Mouse (Mus musculus) CH12.LX (cell line): ENCODE results near the gene Actr5. TPM values are rescaled to one million over a fixed set of nuclear protein-coding genes. Genes with fewer than 3 reads are reported as not detected.
A peak's percentile ranks its signal among the peaks of the same experiment; 100 is the strongest.

ENCODE experiments used
- DNase-seq: peaks from one replicate; pipeline ENCODE4 v3.0.0-alpha.2; 2013; ENCODE audit errors: extremely low read depth
- H3K27ac ChIP-seq: 2 replicates; pipeline ENCODE4 v1.5.1; 2012; ENCODE audit warnings: low read depth, mild to moderate bottlenecking, control low read depth, moderate library complexity; ENCODE audit not compliant: insufficient read depth
- H3K27me3 ChIP-seq: replicated peaks from 2 replicates; pipeline ENCODE3; 2012; ENCODE audit warnings: inconsistent platforms
- H3K36me3 ChIP-seq, 2 experiments: replicated peaks in 1 of 2; 2 replicates each; pipeline versions ENCODE3 to v1.6.1; 2012; ENCODE audit warnings: inconsistent platforms in 1 of 2, low read length in 1 of 2, mild to moderate bottlenecking in 1 of 2, mixed read lengths in 1 of 2, moderate library complexity in 1 of 2; ENCODE audit not compliant: control insufficient read depth in 1 of 2, insufficient read depth in 1 of 2
- H3K4me1 ChIP-seq, 2 experiments: 2 replicates each; pipeline ENCODE4 v1.6.1; 2012; ENCODE audit warnings: inconsistent platforms in 1 of 2, moderate library complexity in 1 of 2; ENCODE audit not compliant: insufficient read depth in 2 of 2, control insufficient read depth in 1 of 2
- H3K4me2 ChIP-seq: 2 replicates; pipeline ENCODE4 v1.6.1; 2012; ENCODE audit warnings: low read depth, mild to moderate bottlenecking, control low read depth; ENCODE audit not compliant: poor library complexity, insufficient read depth, severe bottlenecking
- H3K4me3 ChIP-seq, 3 experiments: fragments of 150-350 bp in 1 of 3; sonication (generic) in 1 of 3; replicated peaks in 1 of 3; 2 replicates each; pipeline versions ENCODE3 to v1.5.1; 2011 to 2012; ENCODE audit warnings: low read depth in 2 of 3, low read length in 2 of 3, mild to moderate bottlenecking in 2 of 3, moderate library complexity in 2 of 3, control low read depth in 1 of 3, improper control_type of control experiment in 1 of 3, inconsistent platforms in 1 of 3, mixed read lengths in 1 of 3; ENCODE audit not compliant: poor library complexity in 1 of 3
- H3K79me2 ChIP-seq: replicated peaks from 2 replicates; pipeline ENCODE4 v1.6.1; 2012; ENCODE audit warnings: mild to moderate bottlenecking, moderate library complexity; ENCODE audit not compliant: control insufficient read depth, poor library complexity, insufficient read depth, severe bottlenecking; ENCODE audit errors: extremely low read depth
- H3K9ac ChIP-seq: 2 replicates; pipeline ENCODE4 v1.6.1; 2012; ENCODE audit warnings: low read depth, mild to moderate bottlenecking, control low read depth, moderate library complexity; ENCODE audit not compliant: insufficient read depth
- H3K9me3 ChIP-seq: replicated peaks from 2 replicates; pipeline ENCODE3; 2012; ENCODE audit warnings: low read length, inconsistent platforms, mixed read lengths
- CHD1 ChIP-seq: IDR thresholded peaks from 2 replicates; pipeline ENCODE4 v1.6.1; 2012; ENCODE audit warnings: low read depth, low read length, improper control_type of control experiment, inconsistent platforms
- HCFC1 ChIP-seq: IDR thresholded peaks from 2 replicates; pipeline ENCODE4 v1.6.1; 2012; ENCODE audit warnings: low read depth, mild to moderate bottlenecking, inconsistent platforms, low read length, improper control_type of control experiment
- IRF4 ChIP-seq: IDR thresholded peaks from 2 replicates; pipeline ENCODE4 v1.6.1; 2014; ENCODE audit warnings: low read depth, mild to moderate bottlenecking, inconsistent platforms, low read length, improper control_type of control experiment
- KAT2A ChIP-seq: IDR thresholded peaks from 2 replicates; pipeline ENCODE4 v1.6.1; 2012; ENCODE audit warnings: low read length, improper control_type of control experiment, inconsistent platforms; ENCODE audit not compliant: insufficient replicate concordance
- NRF1 ChIP-seq: IDR thresholded peaks from 2 replicates; pipeline ENCODE4 v1.6.1; 2014; ENCODE audit warnings: low read depth, mild to moderate bottlenecking, inconsistent platforms, low read length, improper control_type of control experiment, moderate library complexity
- PAX5 ChIP-seq: IDR thresholded peaks from 2 replicates; pipeline ENCODE4 v1.6.1; 2012; ENCODE audit warnings: low read length, inconsistent platforms, mixed read lengths
- POLR2AphosphoS2 ChIP-seq: IDR thresholded peaks from 2 replicates; pipeline ENCODE4 v1.6.1; 2011; ENCODE audit warnings: low read depth, low read length, improper control_type of control experiment
- RAD21 ChIP-seq: IDR thresholded peaks from 2 replicates; pipeline ENCODE4 v1.6.1; 2011; ENCODE audit warnings: low read depth, mild to moderate bottlenecking, low read length, improper control_type of control experiment, moderate library complexity
- SIN3A ChIP-seq: IDR thresholded peaks from 2 replicates; pipeline ENCODE4 v1.6.1; 2012; ENCODE audit warnings: low read length, improper control_type of control experiment, inconsistent platforms
- TBP ChIP-seq: conservative IDR thresholded peaks from 2 replicates; pipeline ENCODE4 v1.6.1; 2011; ENCODE audit warnings: low read depth, low read length, improper control_type of control experiment
- USF2 ChIP-seq: conservative IDR thresholded peaks from 2 replicates; pipeline ENCODE4 v1.6.1; 2011; ENCODE audit warnings: low read depth, low read length, improper control_type of control experiment
- dilution Hi-C: fragments of 300-500 bp; cut with MboI; formaldehyde crosslinking; loops from 2 replicates; pipeline ENCODE4 v1.14.3; 2020; ENCODE audit warnings: low sequenced_read_pairs; ENCODE audit not compliant: extremely low pct_unique_long_range_greater_than_20kb, extremely low pct_ligation_motif_present
- in situ Hi-C: fragments of 300-500 bp; cut with MboI; formaldehyde crosslinking; loops from 3 replicates; pipeline ENCODE4 v1.14.3; 2019; ENCODE audit warnings: low sequenced_read_pairs, low pct_ligation_motif_present, low pct_unique_long_range_greater_than_20kb, mixed read lengths
- polyA plus RNA-seq: library from polyadenylated mRNA; unstranded; fragments of >175 nt; gene quantifications from 2 replicates; pipeline ENCODE4 v1.2.1, GENCODE M21; 2012; ENCODE audit warnings: low read depth; ENCODE audit not compliant: insufficient read length
- total RNA-seq, 2 experiments: library from RNA; depleted of rRNA; stranded (reverse); fragments of 300-350 nt in 1 of 2; fragments of >200 nt in 1 of 2; gene quantifications; 2 replicates each; pipeline ENCODE4 v1.2.3; 2012 to 2014

Actr5 gene
- total and polyA plus RNA-seq, 3 experiments: 13.9 to 20.3 (median 19.8) TPM

DNA sequence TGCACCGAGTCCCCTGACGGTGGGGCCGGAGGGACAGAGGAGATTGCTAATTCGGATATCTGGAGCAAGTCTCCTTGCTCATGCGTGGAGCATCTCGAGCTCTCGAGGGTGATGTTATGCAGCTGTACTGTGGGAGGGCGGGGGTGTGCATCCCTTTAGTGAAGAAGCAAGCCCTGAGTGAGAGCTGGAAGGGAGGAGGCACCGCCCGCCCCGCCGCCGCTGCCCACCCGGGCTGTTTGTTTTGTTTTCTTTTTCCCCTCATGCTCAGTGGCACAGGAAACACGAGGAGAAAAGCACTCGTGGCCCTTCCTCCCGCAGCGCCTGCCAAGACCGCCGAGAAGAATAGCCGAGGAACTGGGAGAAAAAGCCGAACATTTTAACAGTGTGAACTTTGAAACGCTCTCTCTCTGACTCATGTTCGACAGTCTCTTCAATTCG lies 63.1 kb downstream of the Actr5 start:
- Histone ChIP-seq H3K4me1 (peaks cover 62 to 99% of the 10 kb centered on the region in 2 experiments), H3K4me3 (peak overlapping the region in 1 of 3 experiments; percentile 30), H3K9ac (peak overlapping the region; percentile 23; the same call in 1 of the 2 replicates), H3K4me2 (peak overlapping the region; percentile 5), H3K79me2 (peaks cover 99% of the 10 kb centered on the region), H3K27me3 (no peaks in the 10 kb centered on the region), H3K27ac (peak overlapping the region; percentile 87), H3K9me3 (no peaks in the 10 kb centered on the region), H3K36me3 (peaks cover 18 to 83% of the 10 kb centered on the region in 2 experiments)
- in situ Hi-C loops: no loop called here
- no peak for DNase-seq
- dilution Hi-C loops: no loop called here
- TF ChIP-seq KAT2A (no peak), USF2 (no peak), SIN3A (no peak; the same call in 1 of the 2 replicates), TBP (no peak), PAX5 (no peak), HCFC1 (no peak), RAD21 (no peak), POLR2AphosphoS2 (no peak), NRF1 (peak; percentile 58), CHD1 (0 out of 2 replicates have a peak, but pooled peaks have one; percentile 26), IRF4 (no peak)
- TF ChIP-seq, all 38 proteins: peak for 2

Other genes with a start within 250 kb of the Actr5 start
- gene Snhg11, start 249.2 kb upstream of the Actr5 start, total RNA-seq (2012; rRNA removed): 0.04 TPM in 2 replicates
- not detected in 2 replicates for gene Snhg11, start 249.2 kb upstream of the Actr5 start, total RNA-seq (2014; rRNA removed)
- gene Snhg11, start 249.2 kb upstream of the Actr5 start, polyA plus RNA-seq: 0.11 and 0.13 TPM in 2 replicates
- 11.9 and 12.9 TPM in 2 replicates for gene Ralgapb, start 215.0 kb upstream of the Actr5 start, total RNA-seq (2012; rRNA removed)
- 10.7 and 11.4 TPM in 2 replicates for gene Ralgapb, start 215.0 kb upstream of the Actr5 start, total RNA-seq (2014; rRNA removed)
- gene Ralgapb, start 215.0 kb upstream of the Actr5 start, polyA plus RNA-seq: 13.6 and 18.4 TPM in 2 replicates
- not detected in 2 replicates for gene Adig, start 122.3 kb upstream of the Actr5 start, total RNA-seq (2012; rRNA removed)
- not detected in 2 replicates for gene Adig, start 122.3 kb upstream of the Actr5 start, total RNA-seq (2014; rRNA removed)
- gene Adig, start 122.3 kb upstream of the Actr5 start, polyA plus RNA-seq: not detected in 2 replicates
- gene Arhgap40, start 112.1 kb upstream of the Actr5 start, total RNA-seq (2012; rRNA removed): not detected in 2 replicates
- gene Arhgap40, start 112.1 kb upstream of the Actr5 start, total RNA-seq (2014; rRNA removed): not detected in 2 replicates
- gene Arhgap40, start 112.1 kb upstream of the Actr5 start, polyA plus RNA-seq: not detected in 2 replicates
- gene Slc32a1, start 14.1 kb upstream of the Actr5 start, total RNA-seq (2012; rRNA removed): not detected in 2 replicates
- not detected in 2 replicates for gene Slc32a1, start 14.1 kb upstream of the Actr5 start, total RNA-seq (2014; rRNA removed)
- gene Slc32a1, start 14.1 kb upstream of the Actr5 start, polyA plus RNA-seq: not detected in 2 replicates
- 49.3 and 52.0 TPM in 2 replicates for gene Ppp1r16b, start 40.5 kb downstream of the Actr5 start, total RNA-seq (2012; rRNA removed)
- 28.9 and 37.7 TPM in 2 replicates for gene Ppp1r16b, start 40.5 kb downstream of the Actr5 start, total RNA-seq (2014; rRNA removed)
- gene Ppp1r16b, start 40.5 kb downstream of the Actr5 start, polyA plus RNA-seq: 49.4 and 55.7 TPM in 2 replicates
- 12.2 and 14.1 TPM in 2 replicates for gene Fam83d, start 143.2 kb downstream of the Actr5 start, total RNA-seq (2012; rRNA removed)
- gene Fam83d, start 143.2 kb downstream of the Actr5 start, total RNA-seq (2014; rRNA removed): 16.1 and 19.8 TPM in 2 replicates
- 12.4 and 15.5 TPM in 2 replicates for gene Fam83d, start 143.2 kb downstream of the Actr5 start, polyA plus RNA-seq
- 23.7 and 25.3 TPM in 2 replicates for gene Dhx35, start 169.9 kb downstream of the Actr5 start, total RNA-seq (2012; rRNA removed)
- gene Dhx35, start 169.9 kb downstream of the Actr5 start, total RNA-seq (2014; rRNA removed): 19.7 and 20.2 TPM in 2 replicates
- gene Dhx35, start 169.9 kb downstream of the Actr5 start, polyA plus RNA-seq: 16.7 and 20.2 TPM in 2 replicates